Mouse (Mus musculus) heart, embryonic 10.5 days (tissue): ENCODE data around the gene Creb3. TPM values are rescaled to one million over a fixed set of nuclear protein-coding genes. Genes with fewer than 3 reads are reported as not detected.
"Not testable (repeated sequence)": the region's sequence is repeated elsewhere in the genome, so short reads cannot be mapped to it uniquely, and the experiment has no call there.

Experiments used
- DNase-seq: peaks from one replicate; pipeline ENCODE4 v3.0.0-alpha.2; 2017; ENCODE audit warnings: low spot score
- H3K27ac ChIP-seq: fragments of 300-500 bp; sonication (generic); 2 replicates; pipeline ENCODE4 v1.5.1; 2016; ENCODE audit warnings: mild to moderate bottlenecking
- H3K27me3 ChIP-seq: fragments of 300-500 bp; sonication (generic); 2 replicates; pipeline ENCODE4 v1.6.1; 2016; ENCODE audit warnings: mild to moderate bottlenecking; ENCODE audit not compliant: poor library complexity, insufficient read depth, severe bottlenecking
- H3K36me3 ChIP-seq: fragments of 300-500 bp; sonication (generic); 2 replicates; pipeline ENCODE4 v1.6.1; 2016; ENCODE audit warnings: mild to moderate bottlenecking, moderate library complexity
- H3K4me1 ChIP-seq: fragments of 300-500 bp; sonication (generic); 2 replicates; pipeline ENCODE4 v1.6.1; 2016; ENCODE audit warnings: mild to moderate bottlenecking
- H3K4me3 ChIP-seq: fragments of 300-500 bp; sonication (generic); 2 replicates; pipeline ENCODE4 v1.5.1; 2016; ENCODE audit warnings: mild to moderate bottlenecking, moderate library complexity
- H3K9me3 ChIP-seq: fragments of 300-500 bp; sonication (generic); 2 replicates; pipeline ENCODE4 v1.6.1; 2016; ENCODE audit warnings: mild to moderate bottlenecking, moderate library complexity
- WGBS: fragments of 180-500 bp; shearing (Covaris S2); methylation state at CpG from one replicate; pipeline ENCODE4 v1.1.7; 2016; 5-methylcytosine and 5-hydroxymethylcytosine counted together
- polyA plus RNA-seq: library from polyadenylated mRNA; unstranded; fragments of >200 nt; fragmentation: Nextera tagmentation; extraction: Ambion mirVana; gene quantifications from 2 replicates; pipeline ENCODE4 v1.2.1, GENCODE M21; 2016

The Creb3 gene
- polyA plus RNA-seq, 1 experiment from 2014 or later, result 68.8 TPM

GRCm38 (mm10) chr4:43535628-43536027 lies 26.5 kb upstream of the Creb3 start:
- DNase-seq, result no peak
- 96% methylated on average over 8 of the region's 8 CpGs for WGBS
- Histone ChIP-seq H3K27me3 (no peaks in the 10 kb centered on the region), H3K9me3 (no peaks in the 10 kb centered on the region), H3K4me3 (no peak overlapping the region), H3K4me1 (peaks cover 11% of the 10 kb centered on the region; the same call in 1 of the 2 replicates), H3K27ac (no peak overlapping the region), H3K36me3 (peaks cover 98% of the 10 kb centered on the region)

GRCm38 (mm10) chr4:43536031-43536430 lies 26.1 kb upstream of the Creb3 start:
- 95% methylated on average over 9 of the region's 9 CpGs for WGBS
- DNase-seq, result no peak
- Histone ChIP-seq H3K9me3 (no peaks in the 10 kb centered on the region), H3K4me3 (no peak overlapping the region), H3K36me3 (peaks cover 100% of the 10 kb centered on the region), H3K4me1 (peaks cover 7% of the 10 kb centered on the region; the same call in 1 of the 2 replicates), H3K27ac (no peak overlapping the region), H3K27me3 (no peaks in the 10 kb centered on the region)

- no peak for DNase-seq
Observed at GRCm38 (mm10) chr4:43542044-43542443, 20.1 kb upstream of the Creb3 start.

GRCm38 (mm10) chr4:43546375-43547047 lies 15.6 kb upstream of the Creb3 start:
- WGBS, result 90% methylated on average over 12 of the region's 12 CpGs
- no peak for DNase-seq

More at GRCm38 (mm10) chr4:43542044-43542443, 20.1 kb upstream of the Creb3 start:
- Histone ChIP-seq H3K4me3 (no peak overlapping the region), H3K4me1 (no peaks in the 10 kb centered on the region), H3K36me3 (peaks cover 99% of the 10 kb centered on the region), H3K27ac (no peak overlapping the region), H3K9me3 (no peaks in the 10 kb centered on the region), H3K27me3 (no peaks in the 10 kb centered on the region)
- 74% methylated on average over 3 of the region's 3 CpGs for WGBS

GRCm38 (mm10) chr4:43547160-43547559 lies 15.0 kb upstream of the Creb3 start:
- WGBS, result 88% methylated on average over 8 of the region's 8 CpGs
- Histone ChIP-seq H3K36me3 (peaks cover 100% of the 10 kb centered on the region), H3K27me3 (no peaks in the 10 kb centered on the region), H3K4me3 (no peak overlapping the region), H3K27ac (no peak overlapping the region), H3K9me3 (0 out of 2 replicates have a peak, but pooled peaks cover 2% of the 10 kb centered on the region), H3K4me1 (no peaks in the 10 kb centered on the region)
- no peak for DNase-seq

More at GRCm38 (mm10) chr4:43546375-43547047, 15.6 kb upstream of the Creb3 start:
- no peaks in the 10 kb centered on the region for H3K4me1 ChIP-seq
- no peaks in the 10 kb centered on the region for H3K27me3 ChIP-seq
- no peak overlapping the region for H3K27ac ChIP-seq
- H3K9me3 ChIP-seq, result no peaks in the 10 kb centered on the region
- peaks cover 100% of the 10 kb centered on the region for H3K36me3 ChIP-seq
- H3K4me3 ChIP-seq, result no peak overlapping the region

GRCm38 (mm10) chr4:43549055-43549454 lies 13.1 kb upstream of the Creb3 start:
- H3K36me3 ChIP-seq, result peaks cover 100% of the 10 kb centered on the region
- no peaks in the 10 kb centered on the region for H3K27me3 ChIP-seq
- H3K27ac ChIP-seq, result no peak overlapping the region
- no peak overlapping the region for H3K4me3 ChIP-seq
- 90% methylated on average over 12 of the region's 12 CpGs for WGBS
- DNase-seq, result no peak
- no peaks in the 10 kb centered on the region for H3K4me1 ChIP-seq
- 0 out of 2 replicates have a peak, but pooled peaks cover 2% of the 10 kb centered on the region for H3K9me3 ChIP-seq

- DNase-seq, H3K27ac ChIP-seq, H3K9me3 ChIP-seq, H3K4me3 ChIP-seq, H3K4me1 ChIP-seq, H3K27me3 ChIP-seq: not testable (repeated sequence)
- H3K36me3 ChIP-seq, result peaks cover 100% of the 10 kb centered on the region
- 89% methylated on average over 6 of the region's 6 CpGs for WGBS
Observed at GRCm38 (mm10) chr4:43551854-43552253, 10.3 kb upstream of the Creb3 start.

GRCm38 (mm10) chr4:43552437-43552836 lies 9.7 kb upstream of the Creb3 start:
- Histone ChIP-seq H3K9me3 (0 out of 2 replicates have a peak, but pooled peaks cover 2% of the 10 kb centered on the region), H3K27me3 (no peaks in the 10 kb centered on the region), H3K4me1 (peaks cover 5% of the 10 kb centered on the region), H3K27ac (no peak overlapping the region), H3K36me3 (peaks cover 100% of the 10 kb centered on the region), H3K4me3 (no peak overlapping the region)
- no peak for DNase-seq
- 96% methylated on average over 5 of the region's 5 CpGs for WGBS

- Histone ChIP-seq H3K4me3 (no peak overlapping the region), H3K27me3 (no peaks in the 10 kb centered on the region), H3K27ac (no peak overlapping the region), H3K9me3 (0 out of 2 replicates have a peak, but pooled peaks cover 2% of the 10 kb centered on the region), H3K4me1 (peaks cover 20% of the 10 kb centered on the region), H3K36me3 (peaks cover 87% of the 10 kb centered on the region)
- DNase-seq, result no peak
Observed at GRCm38 (mm10) chr4:43553891-43554290, 8.2 kb upstream of the Creb3 start.

- Histone ChIP-seq H3K36me3 (peaks cover 73% of the 10 kb centered on the region), H3K9me3 (0 out of 2 replicates have a peak, but pooled peaks cover 2% of the 10 kb centered on the region), H3K27ac (no peak overlapping the region), H3K4me3 (no peak overlapping the region), H3K4me1 (peaks cover 40% of the 10 kb centered on the region), H3K27me3 (no peaks in the 10 kb centered on the region)
- 96% methylated on average over 7 of the region's 7 CpGs for WGBS
- DNase-seq, result no peak
Observed at GRCm38 (mm10) chr4:43555926-43556325, 6.2 kb upstream of the Creb3 start.

GRCm38 (mm10) chr4:43558028-43558630 lies 4.0 kb upstream of the Creb3 start:
- Histone ChIP-seq H3K27me3 (no peaks in the 10 kb centered on the region), H3K36me3 (peaks cover 51% of the 10 kb centered on the region), H3K4me1 (peaks cover 44% of the 10 kb centered on the region), H3K9me3 (no peaks in the 10 kb centered on the region), H3K27ac (peak overlapping the region; percentile 99), H3K4me3 (peak overlapping the region; percentile 94)
- 3% methylated on average over 5 of the region's 5 CpGs for WGBS
- DNase-seq, result peak; percentile 89

GRCm38 (mm10) chr4:43558631-43559356 lies 3.3 kb upstream of the Creb3 start:
- Histone ChIP-seq H3K36me3 (peaks cover 45% of the 10 kb centered on the region), H3K27me3 (no peaks in the 10 kb centered on the region), H3K9me3 (no peaks in the 10 kb centered on the region), H3K4me1 (peaks cover 50% of the 10 kb centered on the region), H3K4me3 (peak overlapping the region; percentile 94), H3K27ac (peak overlapping the region; percentile 99)
- 12% methylated on average over 13 of the region's 13 CpGs for WGBS
- DNase-seq, result peak; percentile 95
